Mouse (Mus musculus) forebrain, embryonic 14.5 days (tissue): ENCODE measurements around the gene Sh3rf3. TPM values are rescaled to one million over a fixed set of nuclear protein-coding genes. Genes with fewer than 3 reads are reported as not detected.

Source experiments
- ATAC-seq: fragments of 200-750 bp; cut with Nextera tagmentation; 2 replicates; pipeline ENCODE4 v1.8.0; 2017; ENCODE audit warnings: mild to moderate bottlenecking, moderate library complexity
- DNase-seq: peaks from one replicate; pipeline ENCODE4 v3.0.0-alpha.2; 2015; ENCODE audit warnings: low spot score
- H3K27ac ChIP-seq: fragments of 300-500 bp; sonication (generic); 2 replicates; pipeline ENCODE4 v1.5.1; 2014; ENCODE audit warnings: low read depth, mild to moderate bottlenecking, control low read depth, low read length, moderate library complexity
- H3K27me3 ChIP-seq: fragments of 300-500 bp; sonication (generic); replicated peaks from 2 replicates; pipeline ENCODE4 v1.6.1; 2014; ENCODE audit warnings: low read length, control low read depth, mixed read lengths; ENCODE audit not compliant: control insufficient read depth, insufficient read depth
- H3K36me3 ChIP-seq: fragments of 300-500 bp; sonication (generic); 2 replicates; pipeline ENCODE4 v1.6.1; 2014; ENCODE audit warnings: low read length, control low read depth; ENCODE audit not compliant: control insufficient read depth, insufficient read depth
- H3K4me1 ChIP-seq: fragments of 300-500 bp; sonication (generic); 2 replicates; pipeline ENCODE4 v1.6.1; 2014; ENCODE audit warnings: antibody characterized with exemption, low read length, control low read depth; ENCODE audit not compliant: control insufficient read depth, insufficient read depth
- H3K4me2 ChIP-seq: fragments of 300-500 bp; sonication (generic); 2 replicates; pipeline ENCODE4 v1.6.1; 2014; ENCODE audit warnings: mild to moderate bottlenecking, control low read depth, low read length
- H3K4me3 ChIP-seq: fragments of 300-500 bp; sonication (generic); 2 replicates; pipeline ENCODE4 v1.5.1; 2014; ENCODE audit warnings: low read depth, low read length, control low read depth
- H3K9ac ChIP-seq: fragments of 300-500 bp; sonication (generic); 2 replicates; pipeline ENCODE4 v1.6.1; 2014; ENCODE audit warnings: mild to moderate bottlenecking, low read length, control low read depth, moderate library complexity
- H3K9me3 ChIP-seq: fragments of 300-500 bp; sonication (generic); replicated peaks from 2 replicates; pipeline ENCODE4 v1.6.1; 2016; ENCODE audit warnings: low read length, control low read depth, mixed read lengths; ENCODE audit not compliant: control insufficient read depth
- WGBS: fragments of 180-500 bp; shearing (Covaris S2); extraction: QIAGEN DNeasy Blood & Tissue Kit; methylation state at CpG from one replicate; pipeline ENCODE4 v1.1.7; 2014; 5-methylcytosine and 5-hydroxymethylcytosine counted together
- polyA plus RNA-seq: library from polyadenylated mRNA; unstranded; fragments of >200 nt; fragmentation: Nextera tagmentation; extraction: Ambion mirVana; gene quantifications from 2 replicates; pipeline ENCODE4 v1.2.1, GENCODE M21; 2014

The Sh3rf3 gene
- polyA plus RNA-seq, 1 experiment from 2014 or later: 5.8 TPM

DNA sequence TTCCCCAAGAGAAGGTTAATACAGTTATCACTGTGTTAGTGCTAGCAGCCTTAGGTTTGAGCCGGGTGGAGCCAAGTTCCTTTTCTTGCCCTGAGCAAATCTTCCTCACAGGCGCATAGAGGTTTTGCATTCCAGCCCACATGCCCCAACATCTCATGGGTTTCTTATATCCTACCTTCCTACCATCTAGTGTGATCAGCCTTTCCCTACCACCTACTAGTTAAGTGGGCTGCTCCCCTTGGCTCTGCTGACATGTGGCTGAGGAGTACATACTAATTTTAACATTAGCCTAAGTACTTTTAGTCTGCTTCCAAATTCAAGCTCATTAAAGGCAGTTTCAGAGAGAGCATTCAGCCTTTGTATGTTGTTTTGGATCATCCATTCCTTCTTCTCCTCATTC, 72.7 kb downstream of the Sh3rf3 start:
- H3K9ac ChIP-seq: no peak overlapping the region
- H3K36me3 ChIP-seq: no peaks in the 10 kb centered on the region
- WGBS: 83% methylated on average over 2 of the region's 2 CpGs
- DNase-seq (no peak), ATAC-seq (no peak)
- H3K27me3 ChIP-seq: no peaks in the 10 kb centered on the region
- peaks cover 8% of the 10 kb centered on the region; the same call in 1 of the 2 replicates for H3K4me1 ChIP-seq
- H3K27ac ChIP-seq: no peak overlapping the region
- no peak overlapping the region for H3K4me2 ChIP-seq
- no peaks in the 10 kb centered on the region for H3K9me3 ChIP-seq
- H3K4me3 ChIP-seq: no peak overlapping the region

DNA sequence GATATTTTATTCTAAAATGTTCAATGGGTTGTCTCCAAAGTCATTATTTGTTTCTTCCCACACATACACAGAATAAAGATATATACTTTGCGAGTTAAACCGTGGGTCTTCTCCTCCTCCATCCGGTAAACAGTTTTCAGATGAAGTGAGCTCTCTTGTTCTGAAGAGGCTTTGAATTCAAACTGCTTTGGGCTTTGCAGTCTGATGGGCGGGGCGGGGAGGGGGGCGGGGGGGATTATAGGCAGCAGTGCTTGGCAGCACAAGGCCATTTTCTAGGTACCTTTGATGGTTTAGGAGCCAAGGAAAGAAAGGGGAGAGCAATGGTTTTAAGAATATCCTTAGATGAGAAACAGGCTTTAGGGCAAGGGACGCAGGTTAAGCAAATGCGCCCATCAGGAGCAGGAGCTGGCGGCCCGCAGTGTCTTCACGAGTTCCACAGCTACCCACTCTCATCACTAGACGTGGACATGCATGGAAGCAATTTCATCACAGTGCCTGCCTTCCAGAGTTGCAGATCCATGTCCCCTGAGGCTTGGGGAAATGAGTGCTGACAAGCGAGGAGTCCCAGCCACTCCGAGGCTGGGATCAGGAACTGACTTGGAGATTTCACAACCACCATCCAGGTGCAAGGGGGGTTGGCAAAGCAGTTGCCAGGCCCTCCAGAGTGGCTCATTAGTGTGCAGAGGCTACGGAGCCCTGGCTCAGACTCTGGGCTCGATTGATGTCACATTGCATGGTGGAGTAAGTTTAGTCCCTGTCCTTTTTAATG, 77.7 kb downstream of the Sh3rf3 start:
- WGBS: 10% methylated on average over 16 of the region's 16 CpGs
- Histone ChIP-seq H3K4me3 (no peak overlapping the region), H3K9ac (peak overlapping the region; percentile 21; the same call in 1 of the 2 replicates), H3K4me1 (peaks cover 12% of the 10 kb centered on the region; the same call in 1 of the 2 replicates), H3K9me3 (no peaks in the 10 kb centered on the region), H3K4me2 (0 out of 2 replicates have a peak overlapping the region, but pooled peaks have one; percentile 7), H3K36me3 (no peaks in the 10 kb centered on the region), H3K27me3 (no peaks in the 10 kb centered on the region), H3K27ac (no peak overlapping the region)
- peak; percentile 55 for DNase-seq
- peak; percentile 73 for ATAC-seq

DNA sequence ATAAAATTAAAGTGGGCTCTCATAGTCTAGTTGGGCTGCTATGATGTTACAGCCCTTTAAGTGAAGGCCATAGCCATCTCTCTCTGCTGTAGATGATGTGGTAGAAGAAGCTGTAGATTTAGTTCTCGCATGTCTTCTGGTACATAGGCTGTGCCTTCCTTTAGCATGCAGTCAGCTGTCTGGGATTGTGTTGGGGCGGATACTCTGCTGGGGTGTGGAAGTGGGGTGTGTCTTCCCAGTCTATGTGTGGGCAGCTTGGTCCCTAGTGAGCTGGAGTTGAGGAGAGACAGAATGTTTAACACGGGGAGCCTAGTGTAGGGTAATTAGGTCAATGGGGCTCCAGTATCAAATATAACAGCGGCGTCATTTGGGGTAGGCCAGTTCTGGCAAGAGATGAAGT, 82.3 kb downstream of the Sh3rf3 start:
- Histone ChIP-seq H3K4me2 (no peak overlapping the region), H3K4me1 (peaks cover 11% of the 10 kb centered on the region; the same call in 1 of the 2 replicates), H3K4me3 (no peak overlapping the region), H3K9ac (no peak overlapping the region), H3K27me3 (no peaks in the 10 kb centered on the region), H3K9me3 (no peaks in the 10 kb centered on the region), H3K36me3 (no peaks in the 10 kb centered on the region), H3K27ac (no peak overlapping the region)
- DNase-seq (no peak), ATAC-seq (no peak)
- WGBS: 92% methylated on average over 5 of the region's 5 CpGs

DNA sequence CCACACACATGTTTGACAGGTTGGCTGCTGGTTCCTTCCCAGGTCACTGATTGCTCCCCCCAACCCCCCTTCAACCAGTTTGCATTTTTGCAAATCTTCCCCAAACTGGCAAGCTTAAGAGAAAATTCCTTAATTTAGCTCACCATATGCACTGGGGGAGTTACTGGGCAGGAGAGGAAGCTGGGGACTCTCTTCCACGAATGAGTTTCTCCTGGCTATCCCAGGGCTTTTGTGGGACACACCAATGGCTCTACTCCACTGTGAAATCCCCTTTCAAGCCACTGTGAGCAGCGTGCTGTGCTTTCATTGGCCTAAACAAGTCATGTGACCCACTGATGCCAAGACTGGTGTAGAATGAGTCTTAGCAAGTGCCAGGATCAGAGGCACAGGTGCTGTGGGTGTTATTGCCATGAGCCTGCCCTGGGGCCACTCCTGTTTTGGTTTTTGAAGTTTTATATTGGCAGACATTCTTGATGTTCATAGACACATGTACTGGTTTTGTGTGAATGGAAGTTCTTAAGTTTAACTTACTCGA, 83.9 kb downstream of the Sh3rf3 start:
- Histone ChIP-seq H3K4me3 (no peak overlapping the region), H3K9ac (no peak overlapping the region), H3K36me3 (no peaks in the 10 kb centered on the region), H3K4me1 (no peaks in the 10 kb centered on the region), H3K9me3 (no peaks in the 10 kb centered on the region), H3K27ac (no peak overlapping the region), H3K4me2 (no peak overlapping the region), H3K27me3 (no peaks in the 10 kb centered on the region)
- WGBS: 58% methylated on average over 3 of the region's 3 CpGs
- DNase-seq: no peak
- no peak for ATAC-seq

DNA sequence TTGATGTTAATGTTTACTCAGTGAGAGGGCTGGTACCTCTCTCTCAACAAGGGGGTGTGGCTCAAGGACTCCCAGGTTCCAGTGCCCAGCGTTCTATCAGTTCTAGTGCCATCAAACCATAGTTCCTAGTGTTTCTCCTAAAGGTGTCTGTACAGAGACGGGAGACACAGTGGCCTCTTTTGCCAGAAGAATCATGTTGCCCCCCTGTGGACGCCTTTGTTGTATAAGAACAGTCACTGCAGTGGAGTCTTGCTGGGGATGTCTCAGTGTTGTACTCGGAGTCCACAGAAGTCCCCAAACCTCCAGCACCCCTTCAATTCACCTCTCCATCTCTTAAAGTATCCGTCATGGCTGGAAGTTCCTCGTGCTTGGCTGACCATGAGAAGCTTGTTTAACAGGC, 92.1 kb downstream of the Sh3rf3 start:
- DNase-seq: peak; percentile 54
- H3K36me3 ChIP-seq: no peaks in the 10 kb centered on the region
- H3K9me3 ChIP-seq: no peaks in the 10 kb centered on the region
- 33% methylated on average over 6 of the region's 6 CpGs for WGBS
- peaks cover 13% of the 10 kb centered on the region for H3K4me1 ChIP-seq
- ATAC-seq: no peak
- H3K9ac ChIP-seq: no peak overlapping the region
- no peak overlapping the region for H3K4me2 ChIP-seq
- H3K4me3 ChIP-seq: no peak overlapping the region
- no peaks in the 10 kb centered on the region for H3K27me3 ChIP-seq
- H3K27ac ChIP-seq: no peak overlapping the region

DNA sequence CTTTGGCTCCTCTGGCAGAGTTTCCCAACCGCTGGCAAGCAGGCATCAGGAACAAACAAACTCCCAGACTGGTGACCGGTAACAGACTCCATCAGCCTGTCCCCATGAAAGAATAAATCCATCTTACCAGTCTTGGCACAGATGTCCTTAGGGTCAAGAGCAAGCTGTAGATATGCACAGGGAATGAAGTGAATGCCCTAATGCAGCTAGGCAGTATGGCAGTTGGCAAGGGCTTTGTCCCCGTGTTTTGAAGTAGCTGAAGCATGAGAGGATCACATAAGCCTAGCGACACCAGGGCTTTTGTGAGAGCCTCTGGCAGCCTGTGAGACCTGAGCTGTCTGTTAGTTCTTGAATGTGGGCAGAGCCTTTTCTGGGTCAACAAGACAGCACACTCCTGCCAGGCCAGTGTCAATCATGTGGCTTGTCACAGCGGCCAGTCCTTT, 93.9 kb downstream of the Sh3rf3 start:
- WGBS: 14% methylated on average over 5 of the region's 5 CpGs
- peak; percentile 87 for DNase-seq
- peak; percentile 94 for ATAC-seq
- Histone ChIP-seq H3K4me3 (no peak overlapping the region), H3K27me3 (no peaks in the 10 kb centered on the region), H3K9ac (no peak overlapping the region), H3K4me1 (peaks cover 13% of the 10 kb centered on the region), H3K9me3 (no peaks in the 10 kb centered on the region), H3K27ac (peak overlapping the region; percentile 44; the same call in 1 of the 2 replicates), H3K4me2 (no peak overlapping the region), H3K36me3 (no peaks in the 10 kb centered on the region)

DNA sequence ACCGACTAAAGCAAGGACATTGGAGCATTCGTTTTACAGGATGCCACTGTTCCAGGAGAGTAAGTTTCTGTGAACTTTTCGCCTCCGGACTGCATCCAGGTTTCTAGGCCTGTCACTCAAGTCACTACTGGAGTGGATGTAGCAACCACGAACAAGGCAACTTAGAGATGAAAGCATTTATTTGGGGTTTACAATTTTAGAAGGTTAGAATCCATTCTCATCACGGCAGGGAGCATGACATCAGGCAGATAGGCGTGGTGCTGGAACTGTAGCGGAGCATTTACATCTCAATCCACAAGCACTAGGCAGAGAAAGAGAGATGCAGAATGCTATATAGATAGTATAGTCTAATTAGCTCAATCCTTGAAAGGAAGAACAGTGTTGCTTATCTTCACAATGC, 95.3 kb downstream of the Sh3rf3 start:
- no peaks in the 10 kb centered on the region for H3K36me3 ChIP-seq
- H3K27me3 ChIP-seq: no peaks in the 10 kb centered on the region
- DNase-seq (no peak), ATAC-seq (no peak)
- no peaks in the 10 kb centered on the region for H3K9me3 ChIP-seq
- WGBS: 77% methylated on average over 8 of the region's 8 CpGs
- no peak overlapping the region for H3K4me3 ChIP-seq
- H3K4me1 ChIP-seq: peaks cover 13% of the 10 kb centered on the region
- H3K4me2 ChIP-seq: no peak overlapping the region
- no peak overlapping the region for H3K27ac ChIP-seq
- H3K9ac ChIP-seq: no peak overlapping the region

DNA sequence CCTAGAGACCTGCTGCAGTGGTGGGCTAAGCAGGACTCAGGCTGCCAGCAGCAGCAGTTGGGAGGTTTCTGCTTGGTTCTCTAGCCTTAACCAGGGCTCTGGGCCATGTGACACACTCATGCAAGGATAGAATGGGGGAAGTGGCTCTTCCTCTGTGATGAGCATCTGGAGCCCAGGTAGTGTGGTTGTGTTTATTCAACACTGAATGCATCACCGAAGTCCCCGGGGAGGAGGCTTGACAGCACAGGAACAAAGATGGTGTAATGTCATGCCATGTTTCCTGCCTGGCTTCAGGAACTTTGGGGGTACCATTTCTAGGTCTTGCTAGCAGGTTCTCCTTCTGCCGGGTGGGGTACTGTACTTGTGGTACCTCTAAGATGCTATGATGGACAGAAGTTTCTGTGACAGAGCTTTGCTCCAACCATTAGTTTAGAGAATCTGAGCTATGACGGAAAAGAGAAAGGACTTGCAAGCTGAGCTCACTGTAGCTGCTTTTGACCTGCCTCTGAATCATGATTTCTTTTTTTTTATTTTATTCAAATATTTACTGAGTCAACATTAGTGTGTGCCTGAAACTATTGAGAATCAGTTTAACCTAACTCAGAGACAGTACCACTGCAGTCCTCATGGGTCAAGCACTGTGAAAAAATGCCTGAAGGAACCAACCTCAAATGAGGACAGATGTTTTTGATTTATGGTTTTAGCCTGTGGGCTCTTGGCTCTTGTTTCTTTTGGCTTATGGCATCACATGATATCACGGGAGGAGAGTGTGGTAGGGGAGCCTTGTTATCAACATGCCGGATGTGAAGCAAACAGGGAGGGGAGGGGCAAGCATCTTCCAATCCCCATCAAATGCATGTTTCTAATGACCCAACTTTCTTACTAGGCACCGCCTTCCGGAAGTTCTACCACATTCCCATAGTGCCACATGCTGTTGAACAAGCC, 102.4 kb downstream of the Sh3rf3 start:
- 93% methylated on average over 8 of the region's 8 CpGs for WGBS

More for the DNA sequence above, 102.4 kb downstream of the Sh3rf3 start:
- H3K4me3 ChIP-seq: no peak overlapping the region
- ATAC-seq (no peak), DNase-seq (no peak)
- no peak overlapping the region for H3K9ac ChIP-seq
- H3K4me1 ChIP-seq: no peaks in the 10 kb centered on the region
- H3K4me2 ChIP-seq: no peak overlapping the region
- H3K27me3 ChIP-seq: no peaks in the 10 kb centered on the region
- no peaks in the 10 kb centered on the region for H3K36me3 ChIP-seq
- 0 out of 2 replicates have a peak, but pooled peaks cover 2% of the 10 kb centered on the region for H3K9me3 ChIP-seq
- H3K27ac ChIP-seq: no peak overlapping the region
